Mouse (Mus musculus) MEL (cell line): ENCODE results near the gene Adamts9. TPM values are rescaled to one million over a fixed set of nuclear protein-coding genes. Genes with fewer than 3 reads are reported as not detected.

ENCODE experiments used
- DNase-seq: peaks from one replicate; pipeline ENCODE4 v3.0.0; 2011; ENCODE audit warnings: low read depth, low spot score
- H3K27ac ChIP-seq: 2 replicates; pipeline ENCODE4 v1.5.1; 2012; ENCODE audit warnings: low read depth, mild to moderate bottlenecking, control low read depth, low read length, moderate library complexity; ENCODE audit not compliant: control insufficient read depth
- H3K27me3 ChIP-seq, 2 experiments: fragments of 150-350 bp in 1 of 2; sonication (generic) in 1 of 2; 2 replicates each; pipeline ENCODE4 v1.6.1; 2012; ENCODE audit warnings: low read length in 2 of 2, mild to moderate bottlenecking in 2 of 2, improper control_type of control experiment in 1 of 2, moderate library complexity in 1 of 2; ENCODE audit not compliant: insufficient read depth in 2 of 2, control insufficient read depth in 1 of 2
- H3K36me3 ChIP-seq, 2 experiments: 2 replicates each; pipeline ENCODE4 v1.6.1; 2012 to 2014; ENCODE audit warnings: low read length in 2 of 2, improper control_type of control experiment in 1 of 2, inconsistent platforms in 1 of 2, mild to moderate bottlenecking in 1 of 2; ENCODE audit not compliant: insufficient read depth in 2 of 2, control insufficient read depth in 1 of 2
- H3K4me1 ChIP-seq, 2 experiments: fragments of 150-350 bp in 1 of 2; sonication (generic) in 1 of 2; 2 replicates each; pipeline ENCODE4 v1.6.1; 2012; ENCODE audit warnings: low read length in 2 of 2, improper control_type of control experiment in 1 of 2, mild to moderate bottlenecking in 1 of 2; ENCODE audit not compliant: insufficient read depth in 2 of 2, control insufficient read depth in 1 of 2
- H3K4me3 ChIP-seq, 2 experiments: fragments of 150-350 bp in 1 of 2; sonication (generic) in 1 of 2; 2 replicates each; pipeline ENCODE4 v1.5.1; 2012; ENCODE audit warnings: low read depth in 2 of 2, low read length in 2 of 2, mild to moderate bottlenecking in 2 of 2, moderate library complexity in 2 of 2, control low read depth in 1 of 2, improper control_type of control experiment in 1 of 2; ENCODE audit not compliant: control insufficient read depth in 1 of 2, insufficient read depth in 1 of 2
- H3K79me2 ChIP-seq: 2 replicates; pipeline ENCODE4 v1.6.1; 2012; ENCODE audit warnings: mild to moderate bottlenecking, low read length, moderate library complexity; ENCODE audit not compliant: control insufficient read depth, poor library complexity, insufficient read depth
- H3K9ac ChIP-seq: 2 replicates; pipeline ENCODE4 v1.6.1; 2012; ENCODE audit warnings: low read depth, mild to moderate bottlenecking, control low read depth, low read length, moderate library complexity; ENCODE audit not compliant: control insufficient read depth, poor library complexity, severe bottlenecking
- H3K9me3 ChIP-seq: fragments of 150-350 bp; sonication (generic); replicated peaks from 2 replicates; pipeline ENCODE4 v1.6.1; 2012; ENCODE audit warnings: mild to moderate bottlenecking, low read length, improper control_type of control experiment, moderate library complexity; ENCODE audit not compliant: insufficient read depth
- CTCF ChIP-seq, 3 experiments: IDR thresholded peaks in 2 of 3; conservative IDR thresholded peaks in 1 of 3; 2 replicates each; pipeline ENCODE4 v1.5.1; 2011 to 2012; ENCODE audit warnings: low read length in 3 of 3, low read depth in 2 of 3, mild to moderate bottlenecking in 2 of 3, improper control_type of control experiment in 1 of 3, inconsistent platforms in 1 of 3, mixed read lengths in 1 of 3, moderate library complexity in 1 of 3; ENCODE audit not compliant: control insufficient read depth in 1 of 3, insufficient read depth in 1 of 3, poor library complexity in 1 of 3, severe bottlenecking in 1 of 3
- E2F4 ChIP-seq: IDR thresholded peaks from 2 replicates; pipeline ENCODE4 v1.6.1; 2011; ENCODE audit warnings: low read depth, low read length, improper control_type of control experiment, borderline replicate concordance
- GABPA ChIP-seq: IDR thresholded peaks from 2 replicates; pipeline ENCODE4 v1.6.1; 2012; ENCODE audit warnings: low read depth, mild to moderate bottlenecking, inconsistent platforms, low read length, improper control_type of control experiment, moderate library complexity
- GATA1 ChIP-seq: IDR thresholded peaks from 2 replicates; pipeline ENCODE4 v1.6.1; 2011; ENCODE audit warnings: low read depth, low read length, improper control_type of control experiment
- HCFC1 ChIP-seq: IDR thresholded peaks from 2 replicates; pipeline ENCODE4 v1.6.1; 2012; ENCODE audit warnings: low read depth, mild to moderate bottlenecking, inconsistent platforms, low read length, improper control_type of control experiment, moderate library complexity
- KAT2A ChIP-seq: conservative IDR thresholded peaks from 2 replicates; pipeline ENCODE4 v1.6.1; 2012; ENCODE audit warnings: low read depth, low read length, improper control_type of control experiment, inconsistent platforms
- MAFK ChIP-seq: IDR thresholded peaks from 2 replicates; pipeline ENCODE4 v1.6.1; 2011; ENCODE audit warnings: low read depth, mild to moderate bottlenecking, low read length, improper control_type of control experiment, borderline replicate concordance
- MAX ChIP-seq: IDR thresholded peaks from 2 replicates; pipeline ENCODE4 v1.6.1; 2011; ENCODE audit warnings: low read length, improper control_type of control experiment
- MAZ ChIP-seq: IDR thresholded peaks from 2 replicates; pipeline ENCODE4 v1.6.1; 2012; ENCODE audit warnings: low read depth, mild to moderate bottlenecking, inconsistent platforms, low read length, improper control_type of control experiment
- MEF2A ChIP-seq: IDR thresholded peaks from 2 replicates; pipeline ENCODE4 v1.6.1; 2014; ENCODE audit warnings: low read depth, mild to moderate bottlenecking, inconsistent platforms, low read length, improper control_type of control experiment; ENCODE audit not compliant: poor library complexity, insufficient replicate concordance, severe bottlenecking; ENCODE audit errors: extremely low read depth
- MXI1 ChIP-seq: IDR thresholded peaks from 2 replicates; pipeline ENCODE4 v1.6.1; 2011; ENCODE audit warnings: mild to moderate bottlenecking, low read depth, low read length, improper control_type of control experiment
- MYB ChIP-seq: IDR thresholded peaks from 2 replicates; pipeline ENCODE4 v1.6.1; 2011; ENCODE audit warnings: mild to moderate bottlenecking, low read depth, low read length, improper control_type of control experiment
- NELFE ChIP-seq: IDR thresholded peaks from 2 replicates; pipeline ENCODE4 v1.6.1; 2011; ENCODE audit warnings: low read depth, low read length, improper control_type of control experiment
- POLR2A ChIP-seq, 2 experiments: IDR thresholded peaks; 2 replicates each; pipeline ENCODE4 v1.6.1; 2011 to 2012; ENCODE audit warnings: low read length in 2 of 2, mild to moderate bottlenecking in 2 of 2, control low read depth in 1 of 2, improper control_type of control experiment in 1 of 2, low read depth in 1 of 2, moderate library complexity in 1 of 2; ENCODE audit not compliant: control insufficient read depth in 1 of 2, insufficient read depth in 1 of 2, poor library complexity in 1 of 2
- POLR2AphosphoS2 ChIP-seq: IDR thresholded peaks from 2 replicates; pipeline ENCODE4 v1.6.1; 2011; ENCODE audit warnings: low read length, improper control_type of control experiment
- POLR2AphosphoS5 ChIP-seq: IDR thresholded peaks from 2 replicates; pipeline ENCODE4 v1.6.1; 2012; ENCODE audit warnings: low read depth, borderline replicate concordance, mild to moderate bottlenecking, inconsistent platforms, low read length, moderate library complexity, mixed read lengths
- RAD21 ChIP-seq: IDR thresholded peaks from 2 replicates; pipeline ENCODE4 v1.6.1; 2011; ENCODE audit warnings: mild to moderate bottlenecking, low read depth, low read length, improper control_type of control experiment
- UBTF ChIP-seq: IDR thresholded peaks from 2 replicates; pipeline ENCODE4 v1.6.1; 2012; ENCODE audit warnings: low read depth, mild to moderate bottlenecking, inconsistent platforms, low read length, improper control_type of control experiment, moderate library complexity, borderline replicate concordance; ENCODE audit not compliant: insufficient read depth
- USF1 ChIP-seq: IDR thresholded peaks from 2 replicates; pipeline ENCODE4 v1.6.1; 2014; ENCODE audit warnings: low read depth, mild to moderate bottlenecking, inconsistent platforms, low read length, improper control_type of control experiment, moderate library complexity
- ZC3H11A ChIP-seq: IDR thresholded peaks from 2 replicates; pipeline ENCODE4 v1.6.1; 2012; ENCODE audit warnings: low read depth, mild to moderate bottlenecking, inconsistent platforms, low read length, improper control_type of control experiment
- polyA plus RNA-seq, 2 experiments: library from polyadenylated mRNA; stranded (reverse) in 1 of 2; unstranded in 1 of 2; fragments of >175 nt in 1 of 2; fragments of >200 nt in 1 of 2; gene quantifications; 2 replicates each; pipeline versions ENCODE4 v1.2.1 to v1.2.4; 2012; ENCODE audit warnings: low replicate concordance in 2 of 2, low read depth in 1 of 2; ENCODE audit not compliant: insufficient read length in 2 of 2, insufficient read depth in 1 of 2, missing spikeins in 1 of 2
- total RNA-seq: library from RNA; depleted of rRNA; stranded (reverse); fragments of 300-350 nt; gene quantifications from 2 replicates; pipeline ENCODE4 v1.2.3, GENCODE M21; 2012

The Adamts9 gene
- total and polyA plus RNA-seq, 3 experiments = not detected

DNA sequence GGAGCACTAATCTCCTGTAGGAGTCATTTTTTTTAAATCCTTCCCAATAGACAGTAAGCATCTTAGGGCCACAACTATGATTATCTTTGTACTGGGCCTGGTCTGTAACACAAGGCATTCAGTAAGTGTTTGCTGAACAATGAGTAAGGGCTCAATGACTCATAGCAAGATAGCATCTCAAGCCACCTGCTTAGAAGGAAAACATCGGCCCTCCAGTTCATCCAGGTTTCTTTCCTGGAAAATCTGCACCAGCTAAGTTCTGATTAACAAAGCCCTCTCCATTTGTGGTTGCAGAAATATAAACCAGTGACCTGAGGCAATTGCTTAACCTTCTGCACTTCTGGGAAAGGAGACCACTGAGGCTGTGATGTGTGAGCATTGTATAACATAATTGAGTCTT, 39.3 kb downstream of the Adamts9 start:
- Histone ChIP-seq H3K27me3 (no peaks in the 10 kb centered on the region), H3K9ac (no peak overlapping the region), H3K36me3 (no peaks in the 10 kb centered on the region), H3K79me2 (no peaks in the 10 kb centered on the region), H3K9me3 (no peaks in the 10 kb centered on the region)
- DNase-seq = no peak
- TF ChIP-seq RAD21 (no peak), MXI1 (no peak), NELFE (no peak), POLR2AphosphoS2 (no peak), CTCF (IDR thresholded peaks at IDR 0.05 in 2 of 3, conservative IDR thresholded peaks at IDR 0.05 in 1 of 3; ENCODE audit: control insufficient read depth in 1 of 3, insufficient read depth in 1 of 3, low read depth in 2 of 3, low read length in 3 of 3, poor library complexity in 1 of 3, severe bottlenecking in 1 of 3) (no peak), MEF2A (no peak), MAX (no peak), MYB (no peak)
- TF ChIP-seq, all 39 proteins: peak for 0
- Histone ChIP-seq H3K4me3 (no peak overlapping the region), H3K4me1 (no peaks in the 10 kb centered on the region), H3K27ac (no peak overlapping the region)

- TF ChIP-seq GABPA (no peak), MAX (no peak), ZC3H11A (no peak), UBTF (no peak), MAFK (no peak)
- Histone ChIP-seq H3K4me1 (no peaks in the 10 kb centered on the region), H3K27ac (no peak overlapping the region), H3K9ac (no peak overlapping the region), H3K27me3 (no peaks in the 10 kb centered on the region), H3K36me3 (no peaks in the 10 kb centered on the region), H3K4me3 (no peak overlapping the region), H3K9me3 (no peaks in the 10 kb centered on the region), H3K79me2 (no peaks in the 10 kb centered on the region)
- no peak for DNase-seq
Observed at GRCm38 (mm10) chr6:92891535-92891934, 51.8 kb downstream of the Adamts9 start.

DNA sequence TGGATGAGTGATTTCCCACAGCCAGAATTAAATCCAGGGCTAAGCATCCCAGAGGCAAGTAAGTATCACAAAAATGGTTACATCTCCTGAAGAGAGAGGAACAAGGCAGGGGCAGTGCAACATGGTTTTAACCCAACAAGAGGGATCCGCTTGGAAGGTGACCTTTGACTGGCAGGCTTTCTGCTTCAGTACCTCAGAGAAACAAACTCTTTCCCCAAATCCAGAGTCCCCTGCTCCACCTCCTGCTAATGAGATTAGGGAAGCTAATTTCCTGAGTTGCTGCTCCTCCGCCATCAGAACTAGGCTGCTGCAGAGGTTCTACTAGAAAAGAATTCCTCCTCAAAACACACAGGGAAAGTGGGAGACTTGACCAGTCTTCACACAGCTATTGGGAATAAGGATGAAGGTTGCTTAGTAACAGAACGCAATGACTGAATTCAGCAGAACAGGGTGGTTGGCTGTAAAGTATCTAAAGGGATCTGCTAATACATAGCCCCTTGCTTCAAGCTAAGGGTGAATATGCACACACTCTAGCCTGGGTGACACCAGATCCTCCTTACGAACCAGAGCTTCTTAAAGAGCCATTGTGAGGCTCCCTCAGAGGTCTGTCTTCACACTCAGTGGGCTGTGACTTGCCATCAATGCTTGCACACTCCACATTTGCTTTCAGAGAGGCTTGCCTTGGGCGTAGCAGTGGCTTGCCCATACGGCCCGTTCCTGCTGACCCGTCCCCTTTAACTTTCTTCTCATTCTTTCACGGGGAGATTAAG, 60.0 kb downstream of the Adamts9 start:
- TF ChIP-seq POLR2AphosphoS2 (no peak), POLR2AphosphoS5 (no peak), KAT2A (no peak), HCFC1 (no peak), MAZ (no peak), UBTF (no peak), RAD21 (no peak), NELFE (no peak), POLR2A (IDR thresholded peaks at IDR 0.05; ENCODE audit: control insufficient read depth in 1 of 2, insufficient read depth in 1 of 2, low read depth in 1 of 2, low read length in 2 of 2, poor library complexity in 1 of 2) (no peak), USF1 (no peak), MEF2A (no peak), GATA1 (no peak), E2F4 (no peak)
- Histone ChIP-seq H3K4me1 (no peaks in the 10 kb centered on the region), H3K9ac (no peak overlapping the region)

More for the DNA sequence above, 60.0 kb downstream of the Adamts9 start:
- Histone ChIP-seq H3K27me3 (no peaks in the 10 kb centered on the region), H3K9me3 (no peaks in the 10 kb centered on the region), H3K36me3 (no peaks in the 10 kb centered on the region), H3K4me3 (no peak overlapping the region), H3K27ac (no peak overlapping the region), H3K79me2 (no peaks in the 10 kb centered on the region)
- no peak for DNase-seq
